Mouse (Mus musculus) cerebellum, adult 2 months (tissue): ENCODE measurements at regions not wholly inside any gene's neighbourhood (a gene's known extent, or its start where the extent isn't known, plus 50 kb on each side); places are given as distances from the start of the nearest gene placed in this dataset.
"Not testable (repeated sequence)": the region's sequence is repeated elsewhere in the genome, so short reads cannot be mapped to it uniquely, and the experiment has no call there.

Experiments
- CTCF ChIP-seq: fragments of 200-500 bp; IDR thresholded peaks from 2 replicates; pipeline ENCODE4 v1.5.1; 2011; ENCODE audit warnings: low read depth, mild to moderate bottlenecking, control low read depth, low read length, moderate library complexity, borderline replicate concordance; ENCODE audit not compliant: insufficient read depth
- POLR2A ChIP-seq: fragments of 200-500 bp; IDR thresholded peaks from 2 replicates; pipeline ENCODE4 v1.6.1; 2011; ENCODE audit warnings: low read length, control low read depth, borderline replicate concordance; ENCODE audit not compliant: insufficient read depth

DNA sequence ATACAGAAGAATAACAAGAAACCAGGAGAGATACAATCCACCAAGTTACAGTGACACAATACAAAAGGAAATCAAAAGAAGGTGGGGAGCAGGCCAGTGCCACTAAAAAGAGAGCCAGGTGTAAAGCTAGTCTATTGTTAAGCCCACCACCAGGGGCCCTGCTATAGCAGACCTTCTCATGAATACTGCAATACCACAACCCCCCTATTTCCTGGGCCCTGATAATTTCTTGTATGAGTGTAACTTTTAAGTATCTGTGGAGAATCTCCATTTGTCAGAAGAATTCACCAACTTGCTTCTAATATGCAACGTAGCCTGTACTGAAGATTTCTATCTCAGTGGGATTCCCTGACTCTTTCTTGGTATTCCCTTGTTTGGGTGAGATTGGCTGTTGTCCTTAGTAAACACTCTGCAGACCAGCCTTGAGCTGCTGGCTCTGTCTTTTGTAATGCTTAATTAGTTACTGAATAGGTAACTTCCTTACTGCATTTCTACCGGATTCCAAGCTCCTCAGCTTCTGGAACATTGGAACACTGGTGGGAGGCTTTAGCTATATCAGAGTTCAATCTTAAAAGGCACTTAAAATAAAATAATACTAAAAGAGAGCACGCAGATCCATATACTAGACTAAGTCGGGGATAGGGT is 120.5 kb upstream of the Mon1b start:
- TF ChIP-seq CTCF, POLR2A: not testable (repeated sequence)
